Mouse (Mus musculus): ENCODE measurements at regions not wholly inside any gene's neighbourhood (a gene's known extent, or its start where the extent isn't known, plus 50 kb on each side); places are given as distances from the start of the nearest gene placed in this dataset.
"Not testable (repeated sequence)": the region's sequence is repeated elsewhere in the genome, so short reads cannot be mapped to it uniquely, and the experiment has no call there.

DNA sequence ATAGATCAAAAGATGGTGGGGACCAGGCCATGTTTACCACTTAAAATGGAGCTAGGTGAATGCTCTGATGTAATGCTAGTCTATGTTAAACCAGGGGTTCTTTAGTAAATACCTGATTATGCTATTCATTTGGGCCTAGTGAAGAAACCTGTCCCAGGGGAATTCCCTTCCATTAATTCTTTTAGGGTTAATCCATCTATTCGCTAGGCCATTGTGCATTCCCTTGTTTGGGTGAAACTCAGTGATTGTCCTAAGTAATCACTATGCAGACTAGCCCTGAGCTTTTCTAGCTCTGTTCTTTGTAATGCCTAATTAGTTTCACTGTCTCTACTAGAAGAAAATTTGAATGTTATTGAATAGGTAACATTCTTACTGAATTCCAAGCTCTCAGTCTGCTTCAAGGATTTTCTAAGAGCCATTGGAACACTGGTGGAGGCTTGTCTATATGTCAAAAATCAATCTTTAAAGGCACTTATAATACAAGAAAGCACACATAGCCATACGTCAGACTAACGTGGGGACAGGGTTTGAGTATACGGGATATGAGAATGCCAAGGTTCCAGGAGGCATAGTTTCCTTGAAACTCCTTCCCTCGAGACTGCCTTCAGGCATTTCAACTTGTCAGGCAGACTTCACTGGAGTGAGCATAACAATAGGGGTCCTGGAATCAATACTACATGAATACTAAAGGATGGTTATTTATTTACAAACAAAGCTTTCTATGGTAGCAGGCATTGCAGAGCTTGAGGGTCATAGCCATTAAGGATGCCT, 266.9 kb upstream of the 4930578C19Rik start:
- DNase-seq (ENCODE audit: low read depth, low spot score), result no peak

DNA sequence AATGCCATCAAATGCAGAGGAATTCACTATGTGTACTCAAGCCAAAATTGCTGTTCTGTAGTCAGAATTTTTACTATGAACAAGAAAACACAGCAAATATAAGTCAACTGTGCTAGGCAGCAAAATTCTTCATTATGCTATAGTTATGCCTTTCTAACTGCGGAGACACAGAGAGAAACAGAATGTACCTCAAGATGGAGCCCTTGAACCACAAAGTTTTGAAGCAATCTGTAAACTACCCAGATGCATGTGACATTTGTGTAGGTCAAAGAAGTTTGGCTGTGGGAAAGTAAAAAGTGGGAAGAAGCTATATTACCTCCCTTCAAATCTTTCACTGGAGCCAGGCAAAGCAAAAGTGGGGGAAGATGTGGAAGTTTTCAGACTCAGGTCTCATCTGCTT, 226.0 kb upstream of the 4930578C19Rik start:
- DNase-seq (ENCODE audit: low read depth, low spot score), result peak; percentile 12

DNA sequence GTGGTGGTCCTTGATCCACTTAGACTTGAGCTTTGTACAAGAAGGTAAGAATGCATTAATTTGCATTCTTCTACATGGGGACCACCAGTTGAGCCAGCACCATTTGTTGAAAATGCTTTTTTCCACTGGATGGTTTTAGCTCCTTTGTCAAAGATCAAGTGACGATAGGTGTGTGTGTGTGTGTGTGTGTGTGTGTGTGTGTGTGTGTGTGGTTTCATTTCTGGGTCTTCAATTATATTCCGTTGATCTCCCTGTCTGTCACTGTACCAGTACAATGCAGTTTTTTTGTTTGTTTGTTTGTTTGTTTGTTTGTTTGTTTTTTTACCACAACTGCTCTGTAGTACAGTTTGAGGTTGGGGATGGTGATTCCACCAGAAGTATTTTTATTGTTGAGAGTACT, 206.1 kb upstream of the 4930578C19Rik start:
- DNase-seq (ENCODE audit: low read depth, low spot score), result not testable (repeated sequence)

DNA sequence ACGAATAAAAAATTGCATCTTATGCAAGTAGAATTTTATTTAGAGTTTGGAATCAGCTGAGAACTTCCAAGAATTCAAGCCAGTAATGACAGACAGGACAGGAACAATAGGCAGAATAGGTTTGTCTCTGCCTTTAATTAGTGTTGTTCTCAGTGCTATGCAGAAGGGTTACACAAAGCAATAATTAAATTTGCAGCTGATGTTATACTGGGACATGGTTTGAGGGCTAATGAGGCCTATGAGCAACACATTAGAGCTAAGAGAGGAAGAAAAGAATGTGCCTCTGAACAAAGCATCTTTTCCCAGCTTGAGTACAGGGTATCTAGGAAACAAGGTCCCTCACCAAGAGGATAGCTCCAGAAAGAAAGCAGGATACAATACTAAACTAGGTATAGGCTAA, 201.9 kb upstream of the 4930578C19Rik start:
- DNase-seq (ENCODE audit: low read depth, low spot score), result no peak

DNA sequence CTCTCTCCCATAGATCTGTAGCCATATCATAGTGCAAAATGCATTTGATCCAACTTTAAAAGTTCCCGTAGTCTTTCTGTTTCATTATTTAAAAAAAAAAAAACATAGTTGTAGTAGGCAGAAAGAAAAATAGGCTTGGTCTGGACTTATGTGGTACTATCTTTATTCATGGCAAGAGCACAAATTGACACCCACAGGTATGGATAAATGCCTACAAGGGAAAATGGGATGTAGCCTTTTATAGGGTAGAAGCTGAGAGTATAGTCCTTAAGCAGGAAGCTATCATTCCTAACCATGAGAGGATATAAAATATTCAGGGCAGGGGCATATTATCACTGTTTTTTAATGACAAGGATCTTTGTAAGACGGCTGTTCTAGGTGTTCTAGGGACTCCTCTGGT, 157.4 kb upstream of the 4930578C19Rik start:
- DNase-seq (ENCODE audit: low read depth, low spot score), result no peak
